Mouse (Mus musculus): ENCODE data around the gene Cd164l2.

DNA sequence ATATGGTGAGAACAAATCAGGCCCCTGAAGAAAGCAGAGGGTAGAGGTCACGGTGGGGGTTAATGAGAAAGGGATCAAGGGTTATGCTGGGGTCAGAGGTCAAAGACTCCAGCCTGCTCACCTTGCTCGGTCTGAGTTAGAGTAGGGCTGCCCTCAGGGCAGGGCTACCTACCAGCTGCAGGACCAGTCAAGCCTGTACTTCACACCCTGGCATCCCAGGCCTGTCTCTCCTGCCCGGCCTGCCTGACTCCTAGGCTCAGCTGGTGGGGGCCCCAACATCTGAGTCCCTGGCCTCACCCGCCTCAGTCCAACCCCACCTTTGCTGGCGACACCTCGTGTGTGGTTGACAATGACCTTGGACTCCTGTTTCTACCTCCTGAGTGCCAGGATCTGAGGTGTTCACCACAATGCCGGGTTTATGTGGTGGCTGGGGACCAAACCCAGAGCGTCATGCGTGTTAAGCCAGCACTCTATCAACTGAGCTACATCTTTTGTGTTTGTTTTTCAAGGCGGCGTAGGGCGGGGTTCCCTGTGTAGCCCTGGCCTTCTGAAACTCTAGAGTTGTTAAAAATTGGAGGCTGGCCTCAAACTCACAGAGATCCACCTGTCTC is 46.0 kb downstream of the Cd164l2 start:
- TF ChIP-seq POLR2A (IDR thresholded peaks at IDR 0.05; ENCODE audit: low read depth, low read length) (no peak), CTCF (IDR thresholded peaks at IDR 0.05; ENCODE audit: borderline replicate concordance, insufficient read depth, low read length) (no peak)

Measured in embryonic fibroblast, embryonic 13.5 days (primary cell).